Mouse (Mus musculus) megakaryocyte, adult 5-6 weeks (primary cell): Measurements from ENCODE around the gene Gm21721. TPM values are rescaled to one million over a fixed set of nuclear protein-coding genes. Genes with fewer than 3 reads are reported as not detected.
"Not testable (repeated sequence)": the region's sequence is repeated elsewhere in the genome, so short reads cannot be mapped to it uniquely, and the experiment has no call there.

Experiments used
- ATAC-seq: 2 replicates; pipeline ENCODE4 v1.8.0; 2016; ENCODE audit warnings: mild to moderate bottlenecking, inconsistent platforms; ENCODE audit not compliant: poor library complexity, severe bottlenecking
- total RNA-seq, 2 experiments: library from RNA; stranded (forward) in 1 of 2; stranded (reverse) in 1 of 2; fragments of 153-499, 151-499 nt in 1 of 2; fragments of 221-1000, 200-1000 nt in 1 of 2; gene quantifications; 2 replicates each; pipeline versions ENCODE4 v1.2.3 to v1.2.4; 2015 to 2017

The Gm21721 gene
- total RNA-seq (2015) (not detected in 2 replicates), total RNA-seq (2017) (not detected in 2 replicates)

DNA sequence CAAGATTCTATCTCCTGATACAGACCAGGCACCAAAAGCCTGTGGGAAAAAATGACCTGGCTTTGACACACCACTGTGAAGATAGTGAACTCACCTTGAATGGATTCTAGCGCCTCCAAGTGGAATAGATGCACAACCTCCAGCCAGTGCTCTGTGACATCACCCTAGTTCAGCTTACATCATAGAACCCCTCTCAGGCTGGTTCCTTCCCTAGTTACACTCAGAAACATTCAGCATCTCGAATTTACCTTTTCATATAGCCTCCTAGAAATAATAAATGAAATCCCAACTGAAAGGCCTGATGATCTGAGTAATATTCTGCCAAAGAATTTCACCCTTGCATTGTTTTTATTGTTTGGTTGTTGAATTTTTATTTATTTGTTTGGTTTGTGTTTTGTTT is at the start of gene Gm21721:
Gm21721 (minus strand) TSS at position 101 of the 400 bp plus-strand sequence.
- ATAC-seq, result not testable (repeated sequence)

Other genes starting within 250 kb of the Gm21721 start
- gene Gm21292, start 68.3 kb downstream of the Gm21721 start, total RNA-seq (2015), result not detected in 2 replicates
- gene Gm21292, start 68.3 kb downstream of the Gm21721 start, total RNA-seq (2017), result not detected in 2 replicates
- not detected in 2 replicates for gene Gm21812, start 145.0 kb upstream of the Gm21721 start, total RNA-seq (2015)
- gene Gm21812, start 145.0 kb upstream of the Gm21721 start, total RNA-seq (2017), result not detected in 2 replicates
- gene Gm21874, start 214.0 kb upstream of the Gm21721 start, total RNA-seq (2015), result not detected in 2 replicates
- not detected in 2 replicates for gene Gm21874, start 214.0 kb upstream of the Gm21721 start, total RNA-seq (2017)